Mouse (Mus musculus): ENCODE results near the gene Tmem121. TPM values are rescaled to one million over a fixed set of nuclear protein-coding genes. Genes with fewer than 3 reads are reported as not detected.

Tmem121 gene
- polyA plus RNA-seq, 1 experiment: not detected

- Histone ChIP-seq H3K27me3 (replicated peaks) (peaks cover 65% of the 10 kb centered on the region), H3K4me1 (peaks cover 70% of the 10 kb centered on the region), H3K9me3 (no peaks in the 10 kb centered on the region), H3K36me3 (replicated peaks; ENCODE audit: low read length) (peaks cover 26% of the 10 kb centered on the region), H3K4me3 (replicated peaks) (peak overlapping the region; percentile 94)
- TF ChIP-seq GATA1 (IDR thresholded peaks at IDR 0.05; ENCODE audit: borderline replicate concordance, low read length) (no peak), FLI1 (IDR thresholded peaks at IDR 0.05; ENCODE audit: low read length) (no peak)
Measured at GRCm38 (mm10) chr12:113141531-113141973, 44.2 kb upstream of the Tmem121 start.

GRCm38 (mm10) chr12:113142021-113142975 is 43.4 kb upstream of the Tmem121 start:
- no peak for TF ChIP-seq FLI1 (IDR thresholded peaks at IDR 0.05; ENCODE audit: low read length)
- TF ChIP-seq GATA1 (IDR thresholded peaks at IDR 0.05; ENCODE audit: borderline replicate concordance, low read length): no peak
- Histone ChIP-seq H3K27me3 (replicated peaks) (peaks cover 73% of the 10 kb centered on the region), H3K4me3 (replicated peaks) (peak overlapping the region; percentile 53), H3K4me1 (peaks cover 78% of the 10 kb centered on the region), H3K36me3 (replicated peaks; ENCODE audit: low read length) (peaks cover 19% of the 10 kb centered on the region), H3K9me3 (no peaks in the 10 kb centered on the region)

- TF ChIP-seq FLI1 (IDR thresholded peaks at IDR 0.05; ENCODE audit: low read length) (no peak), GATA1 (IDR thresholded peaks at IDR 0.05; ENCODE audit: borderline replicate concordance, low read length) (no peak)
- H3K27me3 ChIP-seq (replicated peaks): peaks cover 80% of the 10 kb centered on the region
- H3K4me3 ChIP-seq (replicated peaks): no peak overlapping the region
- H3K4me1 ChIP-seq: peaks cover 86% of the 10 kb centered on the region
- peaks cover 10% of the 10 kb centered on the region for H3K36me3 ChIP-seq (replicated peaks; ENCODE audit: low read length)
- no peaks in the 10 kb centered on the region for H3K9me3 ChIP-seq
Measured at GRCm38 (mm10) chr12:113143164-113143563, 42.6 kb upstream of the Tmem121 start.

GRCm38 (mm10) chr12:113144001-113144756 is 41.6 kb upstream of the Tmem121 start:
- no peak for TF ChIP-seq GATA1 (IDR thresholded peaks at IDR 0.05; ENCODE audit: borderline replicate concordance, low read length)
- TF ChIP-seq FLI1 (IDR thresholded peaks at IDR 0.05; ENCODE audit: low read length): no peak

GRCm38 (mm10) chr12:113144886-113145285 is 40.8 kb upstream of the Tmem121 start:
- Histone ChIP-seq H3K9me3 (no peaks in the 10 kb centered on the region), H3K4me3 (replicated peaks) (no peak overlapping the region), H3K27me3 (replicated peaks) (peaks cover 83% of the 10 kb centered on the region), H3K36me3 (replicated peaks; ENCODE audit: low read length) (no peaks in the 10 kb centered on the region), H3K4me1 (peaks cover 87% of the 10 kb centered on the region)
- no peak for TF ChIP-seq FLI1 (IDR thresholded peaks at IDR 0.05; ENCODE audit: low read length)
- no peak for TF ChIP-seq GATA1 (IDR thresholded peaks at IDR 0.05; ENCODE audit: borderline replicate concordance, low read length)

More at GRCm38 (mm10) chr12:113144001-113144756, 41.6 kb upstream of the Tmem121 start:
- H3K36me3 ChIP-seq (replicated peaks; ENCODE audit: low read length): peaks cover under 1% of the 10 kb centered on the region
- peaks cover 90% of the 10 kb centered on the region for H3K4me1 ChIP-seq
- peak overlapping the region; percentile 18 for H3K4me3 ChIP-seq (replicated peaks)
- peaks cover 84% of the 10 kb centered on the region for H3K27me3 ChIP-seq (replicated peaks)
- no peaks in the 10 kb centered on the region for H3K9me3 ChIP-seq

- Histone ChIP-seq H3K9me3 (no peaks in the 10 kb centered on the region), H3K27me3 (replicated peaks) (peaks cover 83% of the 10 kb centered on the region), H3K4me1 (peaks cover 82% of the 10 kb centered on the region), H3K4me3 (replicated peaks) (no peak overlapping the region), H3K36me3 (replicated peaks; ENCODE audit: low read length) (no peaks in the 10 kb centered on the region)
- TF ChIP-seq GATA1 (IDR thresholded peaks at IDR 0.05; ENCODE audit: borderline replicate concordance, low read length) (no peak), FLI1 (IDR thresholded peaks at IDR 0.05; ENCODE audit: low read length) (no peak)
Measured at GRCm38 (mm10) chr12:113145591-113145990, 40.1 kb upstream of the Tmem121 start.

- no peaks in the 10 kb centered on the region for H3K9me3 ChIP-seq
- H3K4me1 ChIP-seq: peaks cover 82% of the 10 kb centered on the region
- H3K36me3 ChIP-seq (replicated peaks; ENCODE audit: low read length): no peaks in the 10 kb centered on the region
- peak within 1 kb of the TSS; percentile 88 for H3K4me3 ChIP-seq (replicated peaks)
- H3K27me3 ChIP-seq (replicated peaks): peaks cover 83% of the 10 kb centered on the region
- TF ChIP-seq FLI1 (IDR thresholded peaks at IDR 0.05; ENCODE audit: low read length): no peak
- no peak for TF ChIP-seq GATA1 (IDR thresholded peaks at IDR 0.05; ENCODE audit: borderline replicate concordance, low read length)
Measured at GRCm38 (mm10) chr12:113146112-113147057, 39.3 kb upstream of the Tmem121 start, which contains the start of gene Crip1. Gene Crip1 (plus strand): TSS chr12:113146316.

- peaks cover 83% of the 10 kb centered on the region for H3K27me3 ChIP-seq (replicated peaks)
- H3K4me1 ChIP-seq: peaks cover 82% of the 10 kb centered on the region
- TF ChIP-seq FLI1 (IDR thresholded peaks at IDR 0.05; ENCODE audit: low read length): no peak
- no peak for TF ChIP-seq GATA1 (IDR thresholded peaks at IDR 0.05; ENCODE audit: borderline replicate concordance, low read length)
- no peaks in the 10 kb centered on the region for H3K9me3 ChIP-seq
- H3K36me3 ChIP-seq (replicated peaks; ENCODE audit: low read length): no peaks in the 10 kb centered on the region
- no peak overlapping the region for H3K4me3 ChIP-seq (replicated peaks)
Measured at GRCm38 (mm10) chr12:113147481-113147880, 38.2 kb upstream of the Tmem121 start.
